Mouse (Mus musculus): ENCODE results near the gene Psd.

DNA sequence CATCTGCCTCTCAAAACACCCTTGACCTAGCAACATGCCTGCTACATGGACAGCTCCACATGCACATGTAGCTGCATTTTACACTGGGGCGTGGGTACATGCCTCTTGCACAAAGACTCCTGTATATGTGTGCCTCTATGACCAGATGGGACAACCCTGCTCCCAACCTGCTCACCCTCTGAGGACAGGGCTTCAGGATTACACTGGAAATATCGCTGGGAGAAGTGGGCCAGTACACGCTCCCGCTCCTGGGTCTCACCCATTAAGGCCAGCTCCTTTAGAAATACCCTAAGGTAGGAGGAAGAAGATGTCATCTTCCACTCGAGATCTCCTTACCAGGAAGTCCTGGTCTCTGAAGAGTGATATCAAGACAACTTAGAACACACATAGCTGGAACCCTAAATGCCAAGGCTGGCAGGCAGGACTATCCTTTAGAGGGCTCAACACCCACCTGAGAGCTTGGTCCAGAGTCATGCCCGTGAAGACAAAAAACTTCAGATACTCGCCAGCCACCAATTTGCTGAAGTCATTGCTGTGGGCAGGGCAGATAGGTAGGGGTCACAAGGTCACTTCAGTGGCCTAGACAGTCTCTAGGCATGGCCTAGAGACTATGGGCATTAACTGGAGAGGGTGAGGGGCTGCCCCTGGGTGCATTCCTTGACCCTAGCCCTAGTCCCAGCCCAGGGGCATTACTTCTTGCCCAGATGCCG lies 6.7 kb downstream of the Psd start:
- TF ChIP-seq POLR2A (IDR thresholded peaks at IDR 0.05; ENCODE audit: low read depth, low read length), result no peak
- TF ChIP-seq CTCF (conservative IDR thresholded peaks at IDR 0.05; ENCODE audit: insufficient read depth, insufficient read length, low read depth, low read length), result no peak

Measured in kidney, adult 2 months (tissue).